Mouse (Mus musculus): ENCODE results near the gene Sprr2i.

- TF ChIP-seq CTCF (conservative IDR thresholded peaks at IDR 0.05 in 1 of 2, IDR thresholded peaks at IDR 0.05 in 1 of 2; ENCODE audit: low read depth in 2 of 2, low read length in 2 of 2), result no peak
- no peak for TF ChIP-seq SMC3 (IDR thresholded peaks at IDR 0.05; ENCODE audit: low read depth, low read length)
- no peak for TF ChIP-seq CHD2 (IDR thresholded peaks at IDR 0.05; ENCODE audit: low read length)
- TF ChIP-seq GABPA (IDR thresholded peaks at IDR 0.05; ENCODE audit: insufficient replicate concordance, low read depth, low read length), result no peak
- TF ChIP-seq ZKSCAN1 (IDR thresholded peaks at IDR 0.05; ENCODE audit: borderline replicate concordance, low read depth, low read length), result no peak
- no peak for TF ChIP-seq POLR2A (IDR thresholded peaks at IDR 0.05; ENCODE audit: low read depth, low read length)
- no peak for TF ChIP-seq USF1 (IDR thresholded peaks at IDR 0.05; ENCODE audit: low read depth, low read length)
- TF ChIP-seq MAZ (IDR thresholded peaks at IDR 0.05; ENCODE audit: low read depth, low read length), result no peak
- TF ChIP-seq MEF2A (IDR thresholded peaks at IDR 0.05; ENCODE audit: borderline replicate concordance, low read depth, low read length), result no peak
- TF ChIP-seq SIN3A (IDR thresholded peaks at IDR 0.05; ENCODE audit: low read length), result no peak
- no peak for TF ChIP-seq MYC (IDR thresholded peaks at IDR 0.05; ENCODE audit: low read depth, low read length)
- TF ChIP-seq ZNF384 (IDR thresholded peaks at IDR 0.05; ENCODE audit: low read depth, low read length), result no peak
- TF ChIP-seq CHD1 (IDR thresholded peaks at IDR 0.05; ENCODE audit: low read depth, low read length), result no peak
- no peak for TF ChIP-seq MAFK (IDR thresholded peaks at IDR 0.05; ENCODE audit: insufficient replicate concordance, low read length)
Observed at GRCm38 (mm10) chr3:92373613-92374012, 34.2 kb upstream of the Sprr2i start.
